Comparison of ENCODE assay signal across 8 mouse cellular contexts in the genomic region with DNA sequence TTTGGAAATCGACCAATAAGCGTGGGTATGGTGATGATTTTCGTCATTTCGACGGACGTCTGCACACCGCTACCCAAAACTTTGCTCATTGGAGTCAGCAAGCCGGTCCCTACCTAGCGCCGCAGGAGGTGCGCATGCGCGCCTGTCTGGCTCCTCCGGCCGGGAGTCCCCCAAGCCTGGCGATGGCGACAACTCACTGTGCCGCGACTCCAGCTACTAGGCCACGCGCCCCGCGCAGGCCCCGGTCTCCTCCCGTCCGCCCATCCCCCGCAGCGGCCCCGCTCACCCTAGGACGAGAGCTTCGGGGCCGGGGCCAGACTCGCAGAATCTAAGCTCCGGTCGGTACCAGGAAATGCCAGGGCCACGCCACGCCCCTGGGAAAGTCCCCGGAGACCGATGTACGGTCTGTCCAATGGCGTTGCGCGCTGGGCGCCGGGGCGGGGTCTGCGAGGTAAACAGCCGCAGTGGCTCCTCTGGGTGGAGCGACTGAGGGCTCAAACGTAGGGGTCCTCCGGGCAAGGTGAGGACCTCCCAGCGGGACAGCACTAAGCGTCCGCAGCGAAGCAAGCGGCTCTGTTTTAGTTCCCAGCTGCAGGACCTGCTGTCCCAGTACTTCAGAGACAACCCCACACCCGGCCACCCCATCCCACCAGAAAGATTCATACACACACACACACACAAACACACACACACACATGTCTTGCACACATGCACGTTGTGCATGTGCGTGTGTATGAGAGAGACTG. TPM values are rescaled to one million over a fixed set of nuclear protein-coding genes. Genes with fewer than 3 reads are reported as not detected.
DNase-seq lines count a peak whose midpoint lies in the region; ATAC-seq and TF ChIP-seq lines count a peak whose summit lies in the region.

No protein-coding gene starts in this region.

- H3K79me2 ChIP-seq in C2C12 (ENCODE audit: control insufficient read depth, insufficient read depth) = peaks cover 49% of the 10 kb centered on the region

- H3K27me3 ChIP-seq in C2C12 (ENCODE audit: control insufficient read depth, insufficient read depth, insufficient read length) = no peaks in the 10 kb centered on the region
- H3K27me3 ChIP-seq in erythroblast, embryonic 14.5 days (ENCODE audit: control insufficient read depth) = no peaks in the 10 kb centered on the region
- no peaks in the 10 kb centered on the region for H3K27me3 ChIP-seq in heart, embryonic 12.5 days (replicated peaks)
- no peaks in the 10 kb centered on the region for H3K27me3 ChIP-seq in kidney, postnatal 0 days (ENCODE audit: insufficient read depth, low read length)
- no peaks in the 10 kb centered on the region for H3K27me3 ChIP-seq in liver, embryonic 11.5 days (replicated peaks; ENCODE audit: control insufficient read depth, insufficient read depth, low read length)
- H3K27me3 ChIP-seq in stomach, embryonic 14.5 days (ENCODE audit: control insufficient read depth, insufficient read depth, low read length) = no peaks in the 10 kb centered on the region

- 0 out of 2 replicates have a peak, but pooled peaks have one; percentile 18 for TF ChIP-seq POLR2A in brain, embryonic 14.5 days (IDR thresholded peaks at IDR 0.05; ENCODE audit: borderline replicate concordance, extremely low read depth, insufficient read depth, insufficient read length, poor library complexity, severe bottlenecking)

- H3ac ChIP-seq in C2C12 (ENCODE audit: control insufficient read depth, insufficient read length, low read depth) = peak overlapping the region; percentile 94

- peaks cover 29% of the 10 kb centered on the region for H3K79me3 ChIP-seq in C2C12 (ENCODE audit: low read depth)

- ATAC-seq in heart, embryonic 12.5 days (ENCODE audit: insufficient number of reproducible peaks, low FRiP score) = peak; percentile 99
- peak; percentile 97 for ATAC-seq in kidney, postnatal 0 days (replicated peaks; ENCODE audit: low FRiP score, low read depth)
- peak; percentile 96 for ATAC-seq in liver, embryonic 11.5 days (replicated peaks; ENCODE audit: low FRiP score)
- ATAC-seq in stomach, embryonic 14.5 days (ENCODE audit: insufficient number of reproducible peaks, insufficient read depth, low FRiP score, low read depth) = peak; percentile 96

- H3K9me3 ChIP-seq in erythroblast, embryonic 14.5 days (ENCODE audit: control insufficient read depth, low read length) = no peaks in the 10 kb centered on the region
- no peaks in the 10 kb centered on the region for H3K9me3 ChIP-seq in heart, embryonic 12.5 days (replicated peaks)
- H3K9me3 ChIP-seq in kidney, postnatal 0 days (replicated peaks; ENCODE audit: low read length) = no peaks in the 10 kb centered on the region
- H3K9me3 ChIP-seq in liver, embryonic 11.5 days (ENCODE audit: control insufficient read depth, low read length) = no peaks in the 10 kb centered on the region
- H3K9me3 ChIP-seq in stomach, embryonic 14.5 days (ENCODE audit: control insufficient read depth, low read depth, low read length) = no peaks in the 10 kb centered on the region

- H3K36me3 ChIP-seq in C2C12 (ENCODE audit: control insufficient read depth, insufficient read depth) = no peaks in the 10 kb centered on the region
- no peaks in the 10 kb centered on the region for H3K36me3 ChIP-seq in erythroblast, embryonic 14.5 days (ENCODE audit: control insufficient read depth)
- H3K36me3 ChIP-seq in heart, embryonic 12.5 days = no peaks in the 10 kb centered on the region
- no peaks in the 10 kb centered on the region for H3K36me3 ChIP-seq in kidney, postnatal 0 days (ENCODE audit: insufficient read depth, low read length)
- H3K36me3 ChIP-seq in liver, embryonic 11.5 days (ENCODE audit: control insufficient read depth, insufficient read depth, low read length) = no peaks in the 10 kb centered on the region
- no peaks in the 10 kb centered on the region; the same call in 1 of the 2 replicates for H3K36me3 ChIP-seq in stomach, embryonic 14.5 days (ENCODE audit: control insufficient read depth, insufficient read depth, low read length)

- peak overlapping the region; percentile 85 for H3K27ac ChIP-seq in heart, embryonic 12.5 days (ENCODE audit: poor library complexity, severe bottlenecking)
- H3K27ac ChIP-seq in kidney, postnatal 0 days = peak overlapping the region; percentile 91
- peak overlapping the region; percentile 76 for H3K27ac ChIP-seq in liver, embryonic 11.5 days (ENCODE audit: low read depth, low read length)
- peak overlapping the region; percentile 70 for H3K27ac ChIP-seq in stomach, embryonic 14.5 days (ENCODE audit: low read length)

- peak; percentile 98 for DNase-seq in brain, embryonic 14.5 days (ENCODE audit: low read depth)
- DNase-seq in kidney, postnatal 0 days (ENCODE audit: low spot score) = peak; percentile 98
- DNase-seq in liver, embryonic 11.5 days (ENCODE audit: low spot score) = peak; percentile 97
- peak; percentile 98 for DNase-seq in naive thymus-derived CD4-positive, alpha-beta T cell, adult 2 months (ENCODE audit: low read depth)

- H3K4me1 ChIP-seq in erythroblast, embryonic 14.5 days (ENCODE audit: control insufficient read depth) = peaks cover 63% of the 10 kb centered on the region
- peaks cover 48% of the 10 kb centered on the region for H3K4me1 ChIP-seq in heart, embryonic 12.5 days (replicated peaks)
- H3K4me1 ChIP-seq in kidney, postnatal 0 days (replicated peaks; ENCODE audit: insufficient read depth, low read length) = peaks cover 12% of the 10 kb centered on the region; the same call in 1 of the 2 replicates
- H3K4me1 ChIP-seq in liver, embryonic 11.5 days (replicated peaks; ENCODE audit: control insufficient read depth, insufficient read depth, low read length) = peaks cover 25% of the 10 kb centered on the region
- H3K4me1 ChIP-seq in stomach, embryonic 14.5 days (ENCODE audit: control insufficient read depth, insufficient read depth, low read length) = peaks cover 13% of the 10 kb centered on the region; the same call in 1 of the 2 replicates

- H3K4me2 ChIP-seq in heart, embryonic 12.5 days = peak overlapping the region; percentile 68
- H3K4me2 ChIP-seq in kidney, postnatal 0 days (ENCODE audit: low read length) = peak overlapping the region; percentile 70
- H3K4me2 ChIP-seq in liver, embryonic 11.5 days = peak overlapping the region; percentile 83
- H3K4me2 ChIP-seq in stomach, embryonic 14.5 days (replicated peaks; ENCODE audit: low read depth, low read length) = peak overlapping the region; percentile 55

- H3K9ac ChIP-seq in heart, embryonic 12.5 days = peak overlapping the region; percentile 76
- H3K9ac ChIP-seq in kidney, postnatal 0 days (ENCODE audit: low read depth, low read length) = peak overlapping the region; percentile 91
- peak overlapping the region; percentile 83 for H3K9ac ChIP-seq in liver, embryonic 11.5 days (ENCODE audit: low read depth, low read length)
- H3K9ac ChIP-seq in stomach, embryonic 14.5 days (replicated peaks; ENCODE audit: low read depth, low read length) = peak overlapping the region; percentile 49

- peak overlapping the region; percentile 59 for H3K4me3 ChIP-seq in C2C12 (ENCODE audit: insufficient read depth, poor library complexity, severe bottlenecking)
- H3K4me3 ChIP-seq in erythroblast, embryonic 14.5 days (replicated peaks) = peak overlapping the region; percentile 88
- peak overlapping the region; percentile 80 for H3K4me3 ChIP-seq in heart, embryonic 12.5 days
- H3K4me3 ChIP-seq in kidney, postnatal 0 days (replicated peaks; ENCODE audit: low read depth, low read length) = peak overlapping the region; percentile 84
- H3K4me3 ChIP-seq in liver, embryonic 11.5 days (ENCODE audit: low read depth, low read length) = peak overlapping the region; percentile 87
- H3K4me3 ChIP-seq in stomach, embryonic 14.5 days (ENCODE audit: low read depth, low read length) = peak overlapping the region; percentile 49

- WGBS in heart, embryonic 12.5 days = under 1% methylated on average over 59 of the region's 59 CpGs
- WGBS in kidney, postnatal 0 days = under 1% methylated on average over 53 of the region's 59 CpGs
- WGBS in liver, embryonic 11.5 days = 1% methylated on average over 59 of the region's 59 CpGs
- WGBS in stomach, embryonic 14.5 days = under 1% methylated on average over 59 of the region's 59 CpGs

- no peak for TF ChIP-seq CTCF in C2C12 (IDR thresholded peaks at IDR 0.05; ENCODE audit: control insufficient read depth, insufficient read depth, insufficient read length)
- no peak for TF ChIP-seq CTCF in brain, embryonic 14.5 days (IDR thresholded peaks at IDR 0.05; ENCODE audit: borderline replicate concordance, extremely low read depth, insufficient read depth, insufficient read length)
- TF ChIP-seq CTCF in kidney, postnatal 0 days (IDR thresholded peaks at IDR 0.05; ENCODE audit: low read depth) = no peak

TF ChIP-seq in C2C12, 6 proteins besides CTCF, POLR2A, EP300 and RAD21:
- no peak for TF ChIP-seq CEBPB (IDR thresholded peaks at IDR 0.05; ENCODE audit: low read depth)
- no peak for TF ChIP-seq FOSL1 (IDR thresholded peaks at IDR 0.05; ENCODE audit: insufficient read depth, low read length, poor library complexity, severe bottlenecking)
- no peak for TF ChIP-seq MYOG (IDR thresholded peaks at IDR 0.05; ENCODE audit: control insufficient read depth, extremely low read depth, insufficient read length)
- no peak for TF ChIP-seq MYOD1 (IDR thresholded peaks at IDR 0.05; ENCODE audit: control insufficient read depth, insufficient read length, low read depth)
- TF ChIP-seq MAX (IDR thresholded peaks at IDR 0.05) = no peak
- no peak for TF ChIP-seq USF1 (IDR thresholded peaks at IDR 0.05; ENCODE audit: low read depth)

RNA-seq across cellular contexts. Expression of gene Tnip1, which starts 6.8 kb away (rescaled TPM):
- polyA plus RNA-seq in C2C12 (2012; fragmentation: generic; extraction: Trizol) = 18.8 TPM
- 13.3 and 16.0 TPM in 2 replicates for polyA plus RNA-seq in brain, embryonic 14.5 days (2012; rRNA removed)
- 3.7 TPM in 2 replicates for polyA plus RNA-seq in erythroblast, embryonic 14.5 days (2012)
- polyA plus RNA-seq in heart, embryonic 12.5 days (2016; fragmentation: Nextera tagmentation; extraction: Ambion mirVana) = 23.1 and 23.6 TPM in 2 replicates
- 17.5 and 20.3 TPM in 2 replicates for polyA plus RNA-seq in kidney, postnatal 0 days (2015; fragmentation: Nextera tagmentation; extraction: Ambion mirVana)
- 11.4 and 12.1 TPM in 2 replicates for polyA plus RNA-seq in liver, embryonic 11.5 days (2014; fragmentation: Nextera tagmentation; extraction: Ambion mirVana)
- polyA plus RNA-seq in stomach, embryonic 14.5 days (2014; fragmentation: Nextera tagmentation; extraction: Ambion mirVana) = 21.0 and 21.4 TPM in 2 replicates

RNA-seq across cellular contexts. Expression of gene Gpx3, which starts 53.7 kb away (rescaled TPM):
- 2.0 TPM for polyA plus RNA-seq in C2C12 (2012; fragmentation: generic; extraction: Trizol)
- polyA plus RNA-seq in brain, embryonic 14.5 days (2012; rRNA removed) = 5.8 and 14.6 TPM in 2 replicates
- polyA plus RNA-seq in erythroblast, embryonic 14.5 days (2012) = 0.79 and 0.86 TPM in 2 replicates
- polyA plus RNA-seq in heart, embryonic 12.5 days (2016; fragmentation: Nextera tagmentation; extraction: Ambion mirVana) = 1,404 and 1,433 TPM in 2 replicates
- polyA plus RNA-seq in kidney, postnatal 0 days (2015; fragmentation: Nextera tagmentation; extraction: Ambion mirVana) = 1,362 and 1,474 TPM in 2 replicates
- polyA plus RNA-seq in liver, embryonic 11.5 days (2014; fragmentation: Nextera tagmentation; extraction: Ambion mirVana) = 84.0 and 89.6 TPM in 2 replicates
- polyA plus RNA-seq in stomach, embryonic 14.5 days (2014; fragmentation: Nextera tagmentation; extraction: Ambion mirVana) = 197 and 202 TPM in 2 replicates

Comparison
In these comparisons a context has a peak if more than half of its experiments do, and no peak if none do; other contexts are left out.
1. Peak in every context shown above with its lines: DNase-seq, ATAC-seq, H3K4me3 ChIP-seq and H3K27ac ChIP-seq.